Mouse (Mus musculus): ENCODE data around the gene Fam114a1.

GRCm38 (mm10) chr5:65036597-65036996 is 66.7 kb downstream of the Fam114a1 start:
- TF ChIP-seq CTCF (IDR thresholded peaks at IDR 0.05; ENCODE audit: low read depth, low read length) = no peak
- TF ChIP-seq POLR2A (IDR thresholded peaks at IDR 0.05; ENCODE audit: borderline replicate concordance, low read depth, low read length) = no peak

Measured in bone marrow macrophage, adult 2 months (primary cell).